Mouse (Mus musculus): Measurements from ENCODE around the gene Pdzd8.

DNA sequence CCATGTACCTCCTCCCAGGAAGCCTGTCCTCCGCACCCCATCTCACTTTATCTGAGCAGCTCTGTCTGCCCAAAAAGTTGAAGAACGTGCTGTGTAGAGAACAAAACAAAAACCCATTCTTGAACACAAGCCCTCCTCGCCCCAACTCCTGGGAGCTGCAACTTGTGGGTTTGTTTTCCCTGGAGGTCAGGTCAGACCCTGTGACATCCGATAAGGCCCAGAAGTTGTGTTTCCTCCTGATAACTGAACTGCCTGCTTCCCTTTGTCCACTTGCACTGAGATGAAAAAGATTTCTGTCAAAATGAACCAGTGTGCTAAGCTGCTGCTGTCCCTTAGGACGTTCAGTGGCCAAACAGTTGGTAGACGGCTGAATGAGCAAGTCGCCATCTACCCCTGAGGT, 84.0 kb downstream of the Pdzd8 start:
- TF ChIP-seq CTCF (conservative IDR thresholded peaks at IDR 0.05; ENCODE audit: low read length) (no peak), POU5F1 (IDR thresholded peaks at IDR 0.05; ENCODE audit: borderline replicate concordance, low read length) (no peak), NANOG (IDR thresholded peaks at IDR 0.05; ENCODE audit: borderline replicate concordance, low read length) (no peak)
